Mouse (Mus musculus) myocyte (in vitro differentiated cells): ENCODE measurements around the gene Gm42791. TPM values are rescaled to one million over a fixed set of nuclear protein-coding genes. Genes with fewer than 3 reads are reported as not detected.

ENCODE experiments used
- H3K27me3 ChIP-seq: one replicate; pipeline ENCODE4 v1.6.1; 2011; ENCODE audit not compliant: control insufficient read depth, insufficient read depth, insufficient read length
- H3K36me3 ChIP-seq: one replicate; pipeline ENCODE4 v1.6.1; 2011; ENCODE audit not compliant: control insufficient read depth, insufficient read depth
- H3K4me2 ChIP-seq: one replicate; pipeline ENCODE4 v1.6.1; 2011; ENCODE audit warnings: low read depth, control low read depth
- H3K4me3 ChIP-seq: one replicate; pipeline ENCODE4 v1.5.1; 2011; ENCODE audit warnings: mild to moderate bottlenecking, control low read depth, moderate library complexity
- H3K79me2 ChIP-seq: one replicate; pipeline ENCODE4 v1.6.1; 2011; ENCODE audit not compliant: control insufficient read depth, insufficient read depth
- H3ac ChIP-seq: one replicate; pipeline ENCODE4 v1.6.1; 2011; ENCODE audit not compliant: control insufficient read depth, insufficient read length
- CEBPB ChIP-seq: IDR thresholded peaks from 2 replicates; pipeline ENCODE4 v1.6.1; 2011; ENCODE audit warnings: mild to moderate bottlenecking, moderate library complexity; ENCODE audit not compliant: poor library complexity, insufficient read depth, severe bottlenecking
- E2F4 ChIP-seq: IDR thresholded peaks from one replicate; pipeline ENCODE4 v1.6.1; 2011; ENCODE audit warnings: mild to moderate bottlenecking, control low read depth, moderate library complexity; ENCODE audit not compliant: insufficient read depth
- MAX ChIP-seq: IDR thresholded peaks from one replicate; pipeline ENCODE4 v1.6.1; 2011; ENCODE audit warnings: low read depth, mild to moderate bottlenecking, control low read depth
- MYOD1 ChIP-seq, 3 experiments: IDR thresholded peaks; one replicate each; pipeline ENCODE4 v1.6.1; 2011; ENCODE audit warnings: control low read depth in 2 of 3, low read depth in 2 of 3, mild to moderate bottlenecking in 2 of 3, moderate library complexity in 1 of 3; ENCODE audit not compliant: insufficient read length in 2 of 3, control insufficient read depth in 1 of 3
- MYOG ChIP-seq, 3 experiments: IDR thresholded peaks; one replicate each; pipeline ENCODE4 v1.6.1; 2011; ENCODE audit warnings: control low read depth in 2 of 3, low read depth in 2 of 3, mild to moderate bottlenecking in 2 of 3; ENCODE audit not compliant: insufficient read length in 2 of 3, control insufficient read depth in 1 of 3, insufficient read depth in 1 of 3
- POLR2A ChIP-seq: IDR thresholded peaks from one replicate; pipeline ENCODE4 v1.6.1; 2011; ENCODE audit warnings: low read depth, mild to moderate bottlenecking, control low read depth, moderate library complexity; ENCODE audit not compliant: insufficient read length
- POLR2AphosphoS2 ChIP-seq: IDR thresholded peaks from one replicate; pipeline ENCODE4 v1.6.1; 2011; ENCODE audit warnings: low read depth, control low read depth; ENCODE audit not compliant: insufficient read length
- REST ChIP-seq: IDR thresholded peaks from one replicate; pipeline ENCODE4 v1.6.1; 2011; ENCODE audit warnings: mild to moderate bottlenecking, control low read depth, moderate library complexity; ENCODE audit not compliant: insufficient read depth, insufficient read length
- SRF ChIP-seq: IDR thresholded peaks from one replicate; pipeline ENCODE4 v1.6.1; 2011; ENCODE audit warnings: low read depth; ENCODE audit not compliant: control insufficient read depth, insufficient read length
- TCF12 ChIP-seq: IDR thresholded peaks from one replicate; pipeline ENCODE4 v1.6.1; 2011; ENCODE audit warnings: mild to moderate bottlenecking, control low read depth; ENCODE audit not compliant: poor library complexity, insufficient read depth, severe bottlenecking
- TCF3 ChIP-seq: IDR thresholded peaks from one replicate; pipeline ENCODE4 v1.6.1; 2011; ENCODE audit warnings: low read depth, control low read depth; ENCODE audit not compliant: insufficient read length
- USF1 ChIP-seq: IDR thresholded peaks from one replicate; pipeline ENCODE4 v1.6.1; 2011; ENCODE audit warnings: low read depth, mild to moderate bottlenecking, control low read depth, moderate library complexity
- polyA plus RNA-seq: library from polyadenylated mRNA; unstranded; fragments of >200 nt; fragmentation: generic; extraction: Trizol; gene quantifications from one replicate; pipeline ENCODE4 v1.2.1, GENCODE M21; 2012; ENCODE audit warnings: missing spikeins

The Gm42791 gene
- polyA plus RNA-seq, 1 experiment: 0.11 TPM

DNA sequence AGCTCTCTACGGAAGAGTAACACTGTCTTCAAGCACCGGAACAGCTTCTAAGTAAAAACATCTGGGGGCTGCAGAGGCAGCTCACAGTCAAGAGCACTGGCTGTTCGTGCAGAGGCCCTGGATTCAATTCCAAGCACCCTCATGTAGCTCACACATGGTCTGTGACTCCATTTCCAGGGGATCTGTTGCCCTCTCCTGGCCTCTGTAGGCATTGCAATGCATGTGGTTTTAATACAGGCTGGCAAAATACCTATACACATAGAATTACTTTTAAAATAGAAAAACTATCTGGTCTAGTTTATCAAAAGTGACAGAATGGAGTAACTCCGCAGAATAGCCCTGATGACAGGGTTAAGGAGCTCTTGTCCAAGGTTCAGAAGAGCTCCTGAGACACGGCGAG lies 115.7 kb downstream of the Gm42791 start:
- H3ac ChIP-seq: no peak overlapping the region
- H3K27me3 ChIP-seq: no peaks in the 10 kb centered on the region
- no peak overlapping the region for H3K4me3 ChIP-seq
- no peaks in the 10 kb centered on the region for H3K36me3 ChIP-seq
- H3K79me2 ChIP-seq: no peaks in the 10 kb centered on the region
- no peak overlapping the region for H3K4me2 ChIP-seq
- TF ChIP-seq MYOG (IDR thresholded peaks at IDR 0.05; ENCODE audit: control insufficient read depth in 1 of 3, insufficient read depth in 1 of 3, insufficient read length in 2 of 3, low read depth in 2 of 3): no peak
- no peak for TF ChIP-seq TCF3
- no peak for TF ChIP-seq POLR2A
- no peak for TF ChIP-seq POLR2AphosphoS2
- no peak for TF ChIP-seq SRF
- no peak for TF ChIP-seq REST
- TF ChIP-seq TCF12: no peak
- no peak for TF ChIP-seq E2F4
- no peak for TF ChIP-seq USF1
- no peak for TF ChIP-seq CEBPB
- TF ChIP-seq MAX: no peak
- TF ChIP-seq MYOD1 (IDR thresholded peaks at IDR 0.05; ENCODE audit: control insufficient read depth in 1 of 3, insufficient read length in 2 of 3, low read depth in 2 of 3): no peak

DNA sequence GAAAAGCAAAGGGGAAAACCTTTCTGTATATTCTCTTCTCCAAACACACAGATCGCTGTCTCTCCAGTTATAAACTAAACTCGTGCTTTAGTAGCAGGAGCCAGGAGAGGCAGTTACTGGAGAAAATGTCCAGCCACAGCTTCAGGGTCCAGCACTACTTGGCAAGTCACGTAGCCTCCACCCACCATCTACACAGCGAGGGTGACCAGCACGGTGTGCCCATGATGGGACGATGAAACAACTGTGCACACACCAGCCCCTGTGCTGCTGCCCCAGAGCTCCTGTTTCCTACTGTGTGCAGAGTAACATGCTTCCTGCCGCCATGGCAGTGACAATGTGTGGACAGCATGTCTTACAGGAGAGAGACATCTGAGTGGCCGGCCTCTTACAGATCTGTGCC lies 121.8 kb downstream of the Gm42791 start:
- no peak overlapping the region for H3ac ChIP-seq
- no peak overlapping the region for H3K4me2 ChIP-seq
- no peaks in the 10 kb centered on the region for H3K27me3 ChIP-seq
- H3K36me3 ChIP-seq: no peaks in the 10 kb centered on the region
- H3K4me3 ChIP-seq: no peak overlapping the region
- TF ChIP-seq MAX: no peak
- no peak for TF ChIP-seq USF1
- TF ChIP-seq SRF: no peak
- no peak for TF ChIP-seq TCF12
- no peak for TF ChIP-seq POLR2AphosphoS2
- no peak for TF ChIP-seq CEBPB
- TF ChIP-seq POLR2A: no peak
- no peak for TF ChIP-seq E2F4
- TF ChIP-seq TCF3: no peak
- TF ChIP-seq MYOG (IDR thresholded peaks at IDR 0.05; ENCODE audit: control insufficient read depth in 1 of 3, insufficient read depth in 1 of 3, insufficient read length in 2 of 3, low read depth in 2 of 3): no peak
- TF ChIP-seq MYOD1 (IDR thresholded peaks at IDR 0.05; ENCODE audit: control insufficient read depth in 1 of 3, insufficient read length in 2 of 3, low read depth in 2 of 3): no peak
- TF ChIP-seq REST: no peak
- H3K79me2 ChIP-seq: no peaks in the 10 kb centered on the region

DNA sequence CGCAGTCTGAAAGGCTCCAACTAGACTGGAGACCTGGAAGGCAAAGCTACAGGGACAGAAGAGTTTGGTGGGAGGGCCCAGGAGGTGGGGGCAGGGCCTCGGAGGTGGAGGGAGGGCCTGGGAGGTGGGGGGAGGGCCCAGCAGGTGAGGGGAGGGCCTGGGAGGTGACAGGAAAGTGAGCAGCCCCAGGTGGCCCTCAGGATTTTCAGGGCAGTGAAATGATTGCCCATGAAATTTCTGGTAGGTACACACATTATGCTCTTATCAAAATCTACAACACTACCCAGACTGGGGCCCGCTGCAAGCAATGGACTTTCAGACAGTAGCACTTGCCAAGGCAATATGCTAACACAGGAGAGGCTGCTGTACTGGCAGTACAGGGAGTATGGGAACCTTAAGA lies 125.4 kb downstream of the Gm42791 start:
- H3K4me2 ChIP-seq: no peak overlapping the region
- H3ac ChIP-seq: no peak overlapping the region
- no peaks in the 10 kb centered on the region for H3K36me3 ChIP-seq
- no peaks in the 10 kb centered on the region for H3K79me2 ChIP-seq
- no peak overlapping the region for H3K4me3 ChIP-seq
- TF ChIP-seq TCF3 (no peak), POLR2AphosphoS2 (no peak), POLR2A (no peak), SRF (no peak), USF1 (no peak), MAX (no peak), CEBPB (no peak), MYOD1 (IDR thresholded peaks at IDR 0.05; ENCODE audit: control insufficient read depth in 1 of 3, insufficient read length in 2 of 3, low read depth in 2 of 3) (no peak), REST (no peak), TCF12 (no peak), MYOG (IDR thresholded peaks at IDR 0.05; ENCODE audit: control insufficient read depth in 1 of 3, insufficient read depth in 1 of 3, insufficient read length in 2 of 3, low read depth in 2 of 3) (no peak)
- H3K27me3 ChIP-seq: no peaks in the 10 kb centered on the region

DNA sequence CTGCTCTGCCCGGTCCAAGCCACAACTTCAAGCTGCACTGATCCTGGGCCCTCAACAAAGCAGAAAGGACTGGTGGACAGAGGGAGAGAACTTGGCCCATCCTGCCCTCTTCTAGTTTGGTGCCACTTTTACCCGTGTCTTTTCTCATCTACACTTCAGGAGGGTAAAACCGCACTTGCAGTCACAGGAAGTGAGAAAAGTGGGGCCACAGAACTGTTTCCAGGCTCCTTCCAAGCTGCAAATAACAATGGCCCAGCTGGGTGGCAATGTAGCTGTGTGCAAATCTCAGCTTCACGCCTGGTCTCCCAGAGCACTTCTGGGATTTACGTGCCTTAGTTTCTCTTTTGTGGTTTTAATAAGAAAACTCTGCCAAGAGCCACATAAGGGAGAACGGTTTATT lies 127.2 kb downstream of the Gm42791 start:
- no peaks in the 10 kb centered on the region for H3K36me3 ChIP-seq
- TF ChIP-seq TCF12: no peak
- no peak for TF ChIP-seq TCF3
- no peak for TF ChIP-seq POLR2A
- no peak for TF ChIP-seq E2F4
- no peak for TF ChIP-seq MAX
- TF ChIP-seq MYOG (IDR thresholded peaks at IDR 0.05; ENCODE audit: control insufficient read depth in 1 of 3, insufficient read depth in 1 of 3, insufficient read length in 2 of 3, low read depth in 2 of 3): no peak
- TF ChIP-seq CEBPB: no peak
- no peak for TF ChIP-seq REST
- no peak for TF ChIP-seq MYOD1 (IDR thresholded peaks at IDR 0.05; ENCODE audit: control insufficient read depth in 1 of 3, insufficient read length in 2 of 3, low read depth in 2 of 3)
- TF ChIP-seq USF1: no peak
- TF ChIP-seq SRF: no peak
- no peak for TF ChIP-seq POLR2AphosphoS2
- no peak overlapping the region for H3K4me3 ChIP-seq
- no peak overlapping the region for H3ac ChIP-seq
- no peaks in the 10 kb centered on the region for H3K79me2 ChIP-seq
- no peak overlapping the region for H3K4me2 ChIP-seq
- H3K27me3 ChIP-seq: no peaks in the 10 kb centered on the region

DNA sequence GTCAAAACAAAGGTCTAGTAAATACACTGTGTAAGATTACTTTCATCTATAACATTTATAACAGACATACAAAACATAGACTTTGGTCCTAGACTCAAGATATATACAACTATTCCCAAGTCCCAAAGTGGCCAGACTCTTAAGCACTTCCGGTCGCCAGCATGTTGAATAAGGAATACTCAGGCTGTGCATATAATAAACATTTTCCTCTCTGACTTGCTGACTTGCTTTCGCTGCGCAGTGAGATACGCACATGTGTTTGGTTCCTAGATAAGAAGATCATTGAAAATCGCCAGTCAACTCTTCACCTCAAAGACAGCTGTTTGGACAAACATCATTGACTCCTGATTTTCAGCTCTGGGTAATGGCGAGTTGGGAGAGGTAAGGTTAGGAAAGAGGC lies 127.8 kb downstream of the Gm42791 start:
- no peaks in the 10 kb centered on the region for H3K27me3 ChIP-seq
- no peak overlapping the region for H3ac ChIP-seq
- no peak overlapping the region for H3K4me2 ChIP-seq
- H3K4me3 ChIP-seq: no peak overlapping the region
- no peaks in the 10 kb centered on the region for H3K36me3 ChIP-seq
- H3K79me2 ChIP-seq: no peaks in the 10 kb centered on the region
- TF ChIP-seq SRF (no peak), TCF3 (no peak), MYOD1 (IDR thresholded peaks at IDR 0.05; ENCODE audit: control insufficient read depth in 1 of 3, insufficient read length in 2 of 3, low read depth in 2 of 3) (no peak), MYOG (IDR thresholded peaks at IDR 0.05; ENCODE audit: control insufficient read depth in 1 of 3, insufficient read depth in 1 of 3, insufficient read length in 2 of 3, low read depth in 2 of 3) (no peak), TCF12 (no peak), REST (no peak), CEBPB (no peak), MAX (no peak), E2F4 (no peak)
